Mouse (Mus musculus) frontal cortex, adult 2 months (tissue): ENCODE measurements around the gene Schip1. TPM values are rescaled to one million over a fixed set of nuclear protein-coding genes. Genes with fewer than 3 reads are reported as not detected.

Source experiments
- DNase-seq, 2 experiments: peaks; one replicate each; pipeline ENCODE4 v3.0.0; 2022; ENCODE audit warnings: low spot score in 1 of 2; ENCODE audit errors: extremely low spot score in 1 of 2
- polyA plus RNA-seq: library from polyadenylated mRNA; depleted of rRNA; stranded (reverse); fragments of >200 nt; gene quantifications from 2 replicates; pipeline ENCODE4 v1.2.3, GENCODE M21; 2012

Schip1 gene
- polyA plus RNA-seq, 1 experiment: 182 TPM

- DNase-seq: no peak
These were observed 509.5 kb downstream of the Schip1 start for GRCm38 (mm10) chr3:68574097-68574496.

- no peak for DNase-seq
These were observed 510.0 kb downstream of the Schip1 start for GRCm38 (mm10) chr3:68574565-68574964.

GRCm38 (mm10) chr3:68575636-68576340 lies 511.2 kb downstream of the Schip1 start:
- DNase-seq: no peak

GRCm38 (mm10) chr3:68576431-68576830 lies 511.8 kb downstream of the Schip1 start:
- peak; percentile 86 to 94 for DNase-seq

GRCm38 (mm10) chr3:68576948-68577347 lies 512.3 kb downstream of the Schip1 start:
- no peak for DNase-seq

- DNase-seq: no peak
These were observed 517.0 kb downstream of the Schip1 start for GRCm38 (mm10) chr3:68581591-68581990.

- no peak for DNase-seq
These were observed 517.6 kb downstream of the Schip1 start for GRCm38 (mm10) chr3:68582103-68582740.

- no peak for DNase-seq
These were observed 518.6 kb downstream of the Schip1 start for GRCm38 (mm10) chr3:68583031-68583693.

GRCm38 (mm10) chr3:68583771-68584511 lies 519.3 kb downstream of the Schip1 start:
- no peak for DNase-seq

- no peak for DNase-seq
These were observed 520.6 kb downstream of the Schip1 start for GRCm38 (mm10) chr3:68585213-68585612.

GRCm38 (mm10) chr3:68586646-68587064 lies 522.1 kb downstream of the Schip1 start:
- DNase-seq: no peak

GRCm38 (mm10) chr3:68587567-68588245 lies 523.1 kb downstream of the Schip1 start:
- DNase-seq: no peak

GRCm38 (mm10) chr3:68589220-68589840 lies 524.7 kb downstream of the Schip1 start:
- DNase-seq: no peak

- DNase-seq: no peak
These were observed 525.8 kb downstream of the Schip1 start for GRCm38 (mm10) chr3:68590436-68590835.

GRCm38 (mm10) chr3:68592575-68592974 lies 528.0 kb downstream of the Schip1 start:
- DNase-seq: no peak

- peak in 1 of 2 experiments; percentile 84 for DNase-seq
These were observed 528.7 kb downstream of the Schip1 start for GRCm38 (mm10) chr3:68593073-68593867.

- no peak for DNase-seq
These were observed 530.8 kb downstream of the Schip1 start for GRCm38 (mm10) chr3:68595316-68595925.

- DNase-seq: no peak
These were observed 532.3 kb downstream of the Schip1 start for GRCm38 (mm10) chr3:68596938-68597337.

- DNase-seq: peak in 1 of 2 experiments; percentile 57
These were observed 538.3 kb downstream of the Schip1 start for GRCm38 (mm10) chr3:68602891-68603290.
